Mouse (Mus musculus): Measurements from ENCODE around the gene Gm4312. TPM values are rescaled to one million over a fixed set of nuclear protein-coding genes. Genes with fewer than 3 reads are reported as not detected.
A peak's percentile ranks its signal among the peaks of the same experiment; 100 is the strongest.
"Not testable (repeated sequence)": the region's sequence is repeated elsewhere in the genome, so short reads cannot be mapped to it uniquely, and the experiment has no call there.

Gene Gm4312
- not detected in 2 replicates for polyA plus RNA-seq (2012; rRNA removed)

DNA sequence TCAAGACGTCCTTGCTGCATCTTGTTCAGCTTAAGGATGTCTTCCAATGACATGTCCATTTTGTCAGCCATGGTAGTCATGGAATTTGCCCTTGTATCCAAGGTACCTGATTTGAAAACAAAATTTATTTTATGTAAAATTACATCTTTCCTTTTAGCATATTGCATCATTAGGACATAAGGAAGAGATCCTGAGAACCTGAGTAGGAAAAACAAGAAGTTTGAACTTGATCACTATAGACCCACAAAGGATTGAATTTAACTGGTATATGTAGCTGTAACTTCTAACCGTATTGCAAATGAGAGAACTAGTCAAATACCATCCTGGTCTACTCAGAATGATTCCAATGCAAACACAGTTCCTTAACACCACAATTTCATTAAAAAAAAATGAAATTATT is at the start of gene Gm4312:
Gene Gm4312, minus strand, starts transcription at position 101 of the 400 bp plus-strand sequence.
- DNase-seq; H3K4me3 ChIP-seq (ENCODE audit: control insufficient read depth, insufficient read depth, low read length); H3K4me1 ChIP-seq (replicated peaks; ENCODE audit: control insufficient read depth, insufficient read depth, low read length); H3K27ac ChIP-seq (ENCODE audit: control insufficient read depth, insufficient read depth, low read length); H3K27me3 ChIP-seq (ENCODE audit: control insufficient read depth, insufficient read depth, low read length); H3K36me3 ChIP-seq (ENCODE audit: control insufficient read depth, insufficient read depth, low read length): not testable (repeated sequence)
- WGBS: no CpG with 5 or more reads among the region's 2 CpGs

DNA sequence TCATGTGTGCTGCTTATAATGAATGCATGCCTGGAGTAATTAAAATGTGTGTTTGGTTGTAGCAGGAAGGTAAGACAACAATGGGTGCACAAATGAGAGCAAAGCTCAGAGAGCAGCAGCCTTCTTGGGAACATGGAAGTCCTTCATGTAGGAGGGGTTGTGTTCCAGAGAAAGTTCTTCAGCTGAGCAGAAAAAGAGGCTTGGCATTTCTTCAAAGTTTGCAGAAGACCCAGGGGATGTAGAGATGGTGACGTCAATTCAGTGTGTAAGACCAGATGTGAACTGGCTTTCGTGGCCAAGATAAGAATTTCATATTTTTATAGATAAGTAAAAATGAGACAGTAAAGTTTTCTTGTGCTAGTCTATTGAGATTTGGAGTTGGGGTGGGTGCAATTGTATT is 45.2 kb upstream of the Gm4312 start:
- H3K27ac ChIP-seq (ENCODE audit: control insufficient read depth, insufficient read depth, low read length): no peak overlapping the region
- no peaks in the 10 kb centered on the region for H3K36me3 ChIP-seq (ENCODE audit: control insufficient read depth, insufficient read depth, low read length)
- no peaks in the 10 kb centered on the region for H3K27me3 ChIP-seq (ENCODE audit: control insufficient read depth, insufficient read depth, low read length)
- H3K4me3 ChIP-seq (ENCODE audit: control insufficient read depth, insufficient read depth, low read length): no peak overlapping the region
- no peak for DNase-seq
- TF ChIP-seq CTCF (IDR thresholded peaks at IDR 0.05; ENCODE audit: borderline replicate concordance, control insufficient read depth, extremely low read depth, insufficient read depth, low read length, poor library complexity): no peak
- TF ChIP-seq POLR2A (IDR thresholded peaks at IDR 0.05; ENCODE audit: control insufficient read depth, extremely low read depth, insufficient read depth, low read length, poor library complexity): no peak
- no peaks in the 10 kb centered on the region for H3K4me1 ChIP-seq (replicated peaks; ENCODE audit: control insufficient read depth, insufficient read depth, low read length)
- WGBS: 90% methylated on average over 2 of the region's 2 CpGs

DNA sequence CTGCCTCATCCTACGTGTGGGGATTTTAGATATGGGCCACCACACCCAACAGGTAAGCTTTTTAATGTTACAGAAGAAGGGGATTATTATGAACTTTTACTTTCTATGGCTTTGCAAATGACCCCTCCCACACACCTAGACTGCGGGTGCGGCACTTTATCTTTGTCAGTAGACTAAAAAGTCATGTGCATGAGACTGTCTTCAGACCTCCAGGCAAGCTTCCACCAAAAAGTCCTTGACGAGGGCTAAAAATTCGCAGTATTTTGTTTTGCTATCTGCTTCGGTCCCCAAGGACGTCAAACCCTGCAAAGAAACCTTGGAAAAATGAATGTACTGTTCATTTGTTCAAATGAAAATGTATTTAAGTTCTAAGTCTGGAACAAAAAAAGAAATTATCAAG is 33.2 kb upstream of the Gm4312 start:
- Histone ChIP-seq H3K4me1 (replicated peaks; ENCODE audit: control insufficient read depth, insufficient read depth, low read length) (no peaks in the 10 kb centered on the region), H3K27me3 (ENCODE audit: control insufficient read depth, insufficient read depth, low read length) (no peaks in the 10 kb centered on the region), H3K4me3 (ENCODE audit: control insufficient read depth, insufficient read depth, low read length) (no peak overlapping the region), H3K27ac (ENCODE audit: control insufficient read depth, insufficient read depth, low read length) (no peak overlapping the region), H3K36me3 (ENCODE audit: control insufficient read depth, insufficient read depth, low read length) (no peaks in the 10 kb centered on the region)
- no peak for DNase-seq
- 90% methylated on average over 7 of the region's 7 CpGs for WGBS
- no peak for TF ChIP-seq POLR2A (IDR thresholded peaks at IDR 0.05; ENCODE audit: control insufficient read depth, extremely low read depth, insufficient read depth, low read length, poor library complexity)
- TF ChIP-seq CTCF (IDR thresholded peaks at IDR 0.05; ENCODE audit: borderline replicate concordance, control insufficient read depth, extremely low read depth, insufficient read depth, low read length, poor library complexity): no peak

DNA sequence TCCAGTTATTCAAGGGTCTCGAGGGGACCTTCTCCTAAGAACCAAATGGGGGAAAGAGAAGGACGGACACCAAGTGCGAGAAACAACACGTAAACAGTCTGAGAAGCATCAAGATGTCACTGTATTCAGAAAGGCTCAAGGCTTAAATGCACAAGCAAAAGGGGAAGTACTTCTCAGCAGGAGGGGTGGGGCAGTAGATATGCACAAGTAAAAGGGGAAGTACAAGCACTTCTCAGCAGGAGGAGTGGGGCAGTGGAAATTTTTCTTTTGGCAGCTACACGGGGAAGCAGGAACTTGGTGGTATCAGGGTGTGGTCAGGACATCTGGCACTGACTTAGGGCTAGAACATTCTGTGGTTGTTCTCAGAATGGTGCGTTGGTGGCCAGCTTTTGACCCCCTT is 19.9 kb upstream of the Gm4312 start:
- H3K27ac ChIP-seq (ENCODE audit: control insufficient read depth, insufficient read depth, low read length); H3K4me3 ChIP-seq (ENCODE audit: control insufficient read depth, insufficient read depth, low read length); DNase-seq; H3K4me1 ChIP-seq (replicated peaks; ENCODE audit: control insufficient read depth, insufficient read depth, low read length); H3K27me3 ChIP-seq (ENCODE audit: control insufficient read depth, insufficient read depth, low read length); H3K36me3 ChIP-seq (ENCODE audit: control insufficient read depth, insufficient read depth, low read length): not testable (repeated sequence)
- WGBS: 77% methylated on average over 6 of the region's 6 CpGs

DNA sequence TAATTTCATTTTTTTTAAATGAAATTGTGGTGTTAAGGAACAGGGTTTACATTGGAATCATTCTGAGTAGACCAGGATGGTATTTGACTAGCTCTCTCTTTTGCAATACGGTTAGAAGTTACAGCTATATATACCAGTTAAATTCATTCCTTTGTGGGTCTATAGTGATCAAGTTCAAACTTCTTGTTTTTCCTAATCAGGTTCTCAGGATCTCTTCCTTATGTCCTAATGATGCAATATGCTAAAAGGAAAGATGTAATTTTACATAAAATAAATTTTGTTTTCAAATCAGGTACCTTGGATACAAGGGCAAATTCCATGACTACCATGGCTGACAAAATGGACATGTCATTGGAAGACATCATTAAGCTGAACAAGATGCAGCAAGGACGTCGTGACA is 21.3 kb downstream of the Gm4312 start, which contains the start of gene Gm4307:
Gene Gm4307, plus strand, starts transcription at position 301 of the 400 bp plus-strand sequence.
- H3K27me3 ChIP-seq (ENCODE audit: control insufficient read depth, insufficient read depth, low read length); H3K36me3 ChIP-seq (ENCODE audit: control insufficient read depth, insufficient read depth, low read length); H3K4me3 ChIP-seq (ENCODE audit: control insufficient read depth, insufficient read depth, low read length); DNase-seq; H3K4me1 ChIP-seq (replicated peaks; ENCODE audit: control insufficient read depth, insufficient read depth, low read length); H3K27ac ChIP-seq (ENCODE audit: control insufficient read depth, insufficient read depth, low read length): not testable (repeated sequence)
- no CpG with 5 or more reads among the region's 3 CpGs for WGBS

DNA sequence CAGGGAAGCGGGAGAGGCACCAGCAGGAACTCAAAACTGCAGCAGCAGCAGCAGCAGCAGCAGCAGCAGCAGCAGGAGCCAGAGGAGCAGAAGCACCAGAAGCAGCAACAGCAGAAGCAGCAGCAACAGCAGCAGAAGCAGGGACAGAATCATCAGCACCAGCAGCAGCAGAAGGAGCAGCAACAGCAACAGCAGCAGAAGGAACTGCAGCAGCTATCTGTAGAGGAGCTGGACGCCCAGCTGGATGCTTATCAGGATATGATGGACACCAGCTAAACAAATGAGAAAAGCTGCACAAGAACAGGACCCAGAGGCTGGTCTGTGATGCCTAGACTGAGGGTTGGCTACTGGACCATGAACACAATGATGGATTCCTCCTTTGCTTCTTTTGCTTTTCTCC is 25.5 kb downstream of the Gm4312 start:
- WGBS: 83% methylated on average over 2 of the region's 2 CpGs
- H3K27ac ChIP-seq (ENCODE audit: control insufficient read depth, insufficient read depth, low read length); H3K36me3 ChIP-seq (ENCODE audit: control insufficient read depth, insufficient read depth, low read length); H3K4me3 ChIP-seq (ENCODE audit: control insufficient read depth, insufficient read depth, low read length); H3K27me3 ChIP-seq (ENCODE audit: control insufficient read depth, insufficient read depth, low read length); H3K4me1 ChIP-seq (replicated peaks; ENCODE audit: control insufficient read depth, insufficient read depth, low read length): not testable (repeated sequence)
- DNase-seq: peak; percentile 1

DNA sequence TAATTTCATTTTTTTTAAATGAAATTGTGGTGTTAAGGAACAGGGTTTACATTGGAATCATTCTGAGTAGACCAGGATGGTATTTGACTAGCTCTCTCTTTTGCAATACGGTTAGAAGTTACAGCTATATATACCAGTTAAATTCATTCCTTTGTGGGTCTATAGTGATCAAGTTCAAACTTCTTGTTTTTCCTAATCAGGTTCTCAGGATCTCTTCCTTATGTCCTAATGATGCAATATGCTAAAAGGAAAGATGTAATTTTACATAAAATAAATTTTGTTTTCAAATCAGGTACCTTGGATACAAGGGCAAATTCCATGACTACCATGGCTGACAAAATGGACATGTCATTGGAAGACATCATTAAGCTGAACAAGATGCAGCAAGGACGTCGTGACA is 31.6 kb downstream of the Gm4312 start, which contains the start of gene Gm4305:
Gene Gm4305, plus strand, starts transcription at position 301 of the 400 bp plus-strand sequence.
- WGBS: no CpG with 5 or more reads among the region's 3 CpGs
- H3K27me3 ChIP-seq (ENCODE audit: control insufficient read depth, insufficient read depth, low read length); H3K36me3 ChIP-seq (ENCODE audit: control insufficient read depth, insufficient read depth, low read length): not testable (repeated sequence)

DNA sequence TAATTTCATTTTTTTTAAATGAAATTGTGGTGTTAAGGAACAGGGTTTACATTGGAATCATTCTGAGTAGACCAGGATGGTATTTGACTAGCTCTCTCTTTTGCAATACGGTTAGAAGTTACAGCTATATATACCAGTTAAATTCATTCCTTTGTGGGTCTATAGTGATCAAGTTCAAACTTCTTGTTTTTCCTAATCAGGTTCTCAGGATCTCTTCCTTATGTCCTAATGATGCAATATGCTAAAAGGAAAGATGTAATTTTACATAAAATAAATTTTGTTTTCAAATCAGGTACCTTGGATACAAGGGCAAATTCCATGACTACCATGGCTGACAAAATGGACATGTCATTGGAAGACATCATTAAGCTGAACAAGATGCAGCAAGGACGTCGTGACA is 36.7 kb downstream of the Gm4312 start, which contains the start of gene Gm4303:
Gene Gm4303, plus strand, starts transcription at position 301 of the 400 bp plus-strand sequence.
- H3K4me1 ChIP-seq (replicated peaks; ENCODE audit: control insufficient read depth, insufficient read depth, low read length); H3K36me3 ChIP-seq (ENCODE audit: control insufficient read depth, insufficient read depth, low read length); H3K27me3 ChIP-seq (ENCODE audit: control insufficient read depth, insufficient read depth, low read length); DNase-seq; H3K4me3 ChIP-seq (ENCODE audit: control insufficient read depth, insufficient read depth, low read length); H3K27ac ChIP-seq (ENCODE audit: control insufficient read depth, insufficient read depth, low read length): not testable (repeated sequence)
- no CpG with 5 or more reads among the region's 3 CpGs for WGBS

More for the DNA sequence above, 31.6 kb downstream of the Gm4312 start, which contains the start of gene Gm4305:
- H3K4me1 ChIP-seq (replicated peaks; ENCODE audit: control insufficient read depth, insufficient read depth, low read length); H3K4me3 ChIP-seq (ENCODE audit: control insufficient read depth, insufficient read depth, low read length); H3K27ac ChIP-seq (ENCODE audit: control insufficient read depth, insufficient read depth, low read length); DNase-seq: not testable (repeated sequence)

DNA sequence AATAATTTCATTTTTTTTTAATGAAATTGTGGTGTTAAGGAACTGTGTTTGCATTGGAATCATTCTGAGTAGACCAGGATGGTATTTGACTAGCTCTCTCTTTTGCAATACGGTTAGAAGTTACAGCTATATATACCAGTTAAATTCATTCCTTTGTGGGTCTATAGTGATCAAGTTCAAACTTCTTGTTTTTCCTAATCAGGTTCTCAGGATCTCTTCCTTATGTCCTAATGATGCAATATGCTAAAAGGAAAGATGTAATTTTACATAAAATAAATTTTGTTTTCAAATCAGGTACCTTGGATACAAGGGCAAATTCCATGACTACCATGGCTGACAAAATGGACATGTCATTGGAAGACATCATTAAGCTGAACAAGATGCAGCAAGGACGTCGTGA is 41.8 kb downstream of the Gm4312 start, which contains the start of gene Gm4302:
Gene Gm4302, plus strand, starts transcription at position 301 of the 400 bp plus-strand sequence.
- DNase-seq; H3K27me3 ChIP-seq (ENCODE audit: control insufficient read depth, insufficient read depth, low read length); H3K4me1 ChIP-seq (replicated peaks; ENCODE audit: control insufficient read depth, insufficient read depth, low read length); H3K36me3 ChIP-seq (ENCODE audit: control insufficient read depth, insufficient read depth, low read length); H3K4me3 ChIP-seq (ENCODE audit: control insufficient read depth, insufficient read depth, low read length); H3K27ac ChIP-seq (ENCODE audit: control insufficient read depth, insufficient read depth, low read length): not testable (repeated sequence)
- no CpG with 5 or more reads among the region's 3 CpGs for WGBS

DNA sequence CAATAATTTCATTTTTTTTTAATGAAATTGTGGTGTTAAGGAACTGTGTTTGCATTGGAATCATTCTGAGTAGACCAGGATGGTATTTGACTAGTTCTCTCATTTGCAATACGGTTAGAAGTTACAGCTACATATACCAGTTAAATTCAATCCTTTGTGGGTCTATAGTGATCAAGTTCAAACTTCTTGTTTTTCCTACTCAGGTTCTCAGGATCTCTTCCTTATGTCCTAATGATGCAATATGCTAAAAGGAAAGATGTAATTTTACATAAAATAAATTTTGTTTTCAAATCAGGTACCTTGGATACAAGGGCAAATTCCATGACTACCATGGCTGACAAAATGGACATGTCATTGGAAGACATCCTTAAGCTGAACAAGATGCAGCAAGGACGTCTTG is 47.0 kb downstream of the Gm4312 start, which contains the start of gene Gm4301:
Gene Gm4301, plus strand, starts transcription at position 301 of the 400 bp plus-strand sequence.
- WGBS: no CpG with 5 or more reads among the region's 2 CpGs
- not testable (repeated sequence) for DNase-seq; H3K27me3 ChIP-seq (ENCODE audit: control insufficient read depth, insufficient read depth, low read length); H3K4me1 ChIP-seq (replicated peaks; ENCODE audit: control insufficient read depth, insufficient read depth, low read length); H3K27ac ChIP-seq (ENCODE audit: control insufficient read depth, insufficient read depth, low read length); H3K4me3 ChIP-seq (ENCODE audit: control insufficient read depth, insufficient read depth, low read length); H3K36me3 ChIP-seq (ENCODE audit: control insufficient read depth, insufficient read depth, low read length)

All from thymus, adult 2 months (tissue).